Mouse (Mus musculus): Measurements from ENCODE around the gene Snx21. TPM values are rescaled to one million over a fixed set of nuclear protein-coding genes. Genes with fewer than 3 reads are reported as not detected.

The Snx21 gene
- polyA plus RNA-seq, 1 experiment from 2014 or later = 10.4 TPM

GRCm38 (mm10) chr2:164776130-164776529 is 9.5 kb upstream of the Snx21 start:
- Histone ChIP-seq H3K27me3 (ENCODE audit: poor library complexity, severe bottlenecking) (no peaks in the 10 kb centered on the region), H3K4me1 (peaks cover 22% of the 10 kb centered on the region)
- 92% methylated on average over 6 of the region's 6 CpGs for WGBS

GRCm38 (mm10) chr2:164776801-164777200 is 8.8 kb upstream of the Snx21 start:
- Histone ChIP-seq H3K9me3 (no peaks in the 10 kb centered on the region), H3K4me3 (no peak overlapping the region), H3K27ac (no peak overlapping the region), H3K27me3 (ENCODE audit: poor library complexity, severe bottlenecking) (no peaks in the 10 kb centered on the region), H3K4me1 (peaks cover 15% of the 10 kb centered on the region), H3K36me3 (replicated peaks) (peaks cover 21% of the 10 kb centered on the region)
- no peak for DNase-seq (ENCODE audit: extremely low spot score, low spot score)
- WGBS = 76% methylated on average over 17 of the region's 17 CpGs

More at GRCm38 (mm10) chr2:164776130-164776529, 9.5 kb upstream of the Snx21 start:
- H3K9me3 ChIP-seq = no peaks in the 10 kb centered on the region
- DNase-seq (ENCODE audit: extremely low spot score, low spot score) = no peak
- no peak overlapping the region for H3K4me3 ChIP-seq
- H3K36me3 ChIP-seq (replicated peaks) = peaks cover 27% of the 10 kb centered on the region
- H3K27ac ChIP-seq = no peak overlapping the region

GRCm38 (mm10) chr2:164777246-164778014 is 8.2 kb upstream of the Snx21 start:
- no peak overlapping the region for H3K4me3 ChIP-seq
- no peak for DNase-seq (ENCODE audit: extremely low spot score, low spot score)
- no peaks in the 10 kb centered on the region for H3K9me3 ChIP-seq
- H3K36me3 ChIP-seq (replicated peaks) = peaks cover 14% of the 10 kb centered on the region
- H3K27me3 ChIP-seq (ENCODE audit: poor library complexity, severe bottlenecking) = no peaks in the 10 kb centered on the region
- H3K4me1 ChIP-seq = peaks cover 9% of the 10 kb centered on the region
- WGBS = 87% methylated on average over 30 of the region's 30 CpGs
- H3K27ac ChIP-seq = no peak overlapping the region

GRCm38 (mm10) chr2:164778015-164778287 is 7.7 kb upstream of the Snx21 start:
- H3K27ac ChIP-seq = no peak overlapping the region
- DNase-seq (ENCODE audit: extremely low spot score, low spot score) = no peak
- WGBS = 92% methylated on average over 11 of the region's 11 CpGs
- no peak overlapping the region for H3K4me3 ChIP-seq
- H3K36me3 ChIP-seq (replicated peaks) = peaks cover 9% of the 10 kb centered on the region
- H3K9me3 ChIP-seq = no peaks in the 10 kb centered on the region
- H3K4me1 ChIP-seq = peaks cover 9% of the 10 kb centered on the region; the same call in 1 of the 2 replicates
- H3K27me3 ChIP-seq (ENCODE audit: poor library complexity, severe bottlenecking) = no peaks in the 10 kb centered on the region

GRCm38 (mm10) chr2:164778809-164779208 is 6.8 kb upstream of the Snx21 start:
- Histone ChIP-seq H3K36me3 (replicated peaks) (peaks cover under 1% of the 10 kb centered on the region; the same call in 1 of the 2 replicates), H3K27ac (no peak overlapping the region), H3K4me3 (no peak overlapping the region), H3K4me1 (0 out of 2 replicates have a peak, but pooled peaks cover 5% of the 10 kb centered on the region), H3K9me3 (no peaks in the 10 kb centered on the region), H3K27me3 (ENCODE audit: poor library complexity, severe bottlenecking) (no peaks in the 10 kb centered on the region)
- WGBS = 85% methylated on average over 7 of the region's 7 CpGs
- no peak for DNase-seq (ENCODE audit: extremely low spot score, low spot score)

GRCm38 (mm10) chr2:164779481-164780086 is 6.0 kb upstream of the Snx21 start, which contains the start of gene Tnnc2:
Tnnc2 (minus strand) TSS chr2:164779967.
- Histone ChIP-seq H3K27me3 (ENCODE audit: poor library complexity, severe bottlenecking) (peaks cover 6% of the 10 kb centered on the region), H3K36me3 (replicated peaks) (no peaks in the 10 kb centered on the region), H3K4me3 (no peak within 1 kb of the TSS), H3K4me1 (peaks cover 5% of the 10 kb centered on the region; the same call in 1 of the 2 replicates), H3K27ac (no peak within 1 kb of the TSS), H3K9me3 (no peaks in the 10 kb centered on the region)
- WGBS = 72% methylated on average over 8 of the region's 8 CpGs
- DNase-seq (ENCODE audit: extremely low spot score, low spot score) = no peak

GRCm38 (mm10) chr2:164781876-164782275 is 3.7 kb upstream of the Snx21 start:
- WGBS = 70% methylated on average over 4 of the region's 4 CpGs
- Histone ChIP-seq H3K27ac (no peak overlapping the region), H3K27me3 (ENCODE audit: poor library complexity, severe bottlenecking) (peaks cover 21% of the 10 kb centered on the region), H3K36me3 (replicated peaks) (no peaks in the 10 kb centered on the region), H3K4me3 (no peak overlapping the region), H3K9me3 (no peaks in the 10 kb centered on the region), H3K4me1 (peaks cover 27% of the 10 kb centered on the region)
- DNase-seq (ENCODE audit: extremely low spot score, low spot score) = no peak

- H3K27ac ChIP-seq = no peak overlapping the region
- H3K36me3 ChIP-seq (replicated peaks) = peaks cover 6% of the 10 kb centered on the region
- DNase-seq (ENCODE audit: extremely low spot score, low spot score) = no peak
- peaks cover 24% of the 10 kb centered on the region for H3K27me3 ChIP-seq (ENCODE audit: poor library complexity, severe bottlenecking)
- WGBS = 74% methylated on average over 7 of the region's 7 CpGs
- no peak overlapping the region for H3K4me3 ChIP-seq
- peaks cover 35% of the 10 kb centered on the region for H3K4me1 ChIP-seq
- H3K9me3 ChIP-seq = no peaks in the 10 kb centered on the region
Measured at GRCm38 (mm10) chr2:164783926-164784581, 1.6 kb upstream of the Snx21 start.

GRCm38 (mm10) chr2:164784869-164785420 is 678 bp upstream of the Snx21 start:
- WGBS = 21% methylated on average over 7 of the region's 7 CpGs
- H3K4me1 ChIP-seq = peaks cover 36% of the 10 kb centered on the region
- no peak for DNase-seq (ENCODE audit: extremely low spot score, low spot score)

GRCm38 (mm10) chr2:164786388-164786885 is 814 bp downstream of the Snx21 start:
- Histone ChIP-seq H3K27ac (peak overlapping the region; percentile 88), H3K9me3 (no peaks in the 10 kb centered on the region), H3K36me3 (replicated peaks) (peaks cover 26% of the 10 kb centered on the region), H3K4me1 (peaks cover 36% of the 10 kb centered on the region), H3K27me3 (ENCODE audit: poor library complexity, severe bottlenecking) (peaks cover 24% of the 10 kb centered on the region), H3K4me3 (peak overlapping the region; percentile 79)
- WGBS = 7% methylated on average over 15 of the region's 15 CpGs
- no peak for DNase-seq (ENCODE audit: extremely low spot score, low spot score)

More at GRCm38 (mm10) chr2:164784869-164785420, 678 bp upstream of the Snx21 start:
- Histone ChIP-seq H3K27ac (peak overlapping the region; percentile 88), H3K9me3 (no peaks in the 10 kb centered on the region), H3K36me3 (replicated peaks) (peaks cover 11% of the 10 kb centered on the region), H3K4me3 (peak overlapping the region; percentile 79), H3K27me3 (ENCODE audit: poor library complexity, severe bottlenecking) (peaks cover 24% of the 10 kb centered on the region)

- H3K36me3 ChIP-seq (replicated peaks) = peaks cover 32% of the 10 kb centered on the region
- no peaks in the 10 kb centered on the region for H3K9me3 ChIP-seq
- H3K27me3 ChIP-seq (ENCODE audit: poor library complexity, severe bottlenecking) = peaks cover 24% of the 10 kb centered on the region
- peak overlapping the region; percentile 79; the same call in 1 of the 2 replicates for H3K4me3 ChIP-seq
- H3K4me1 ChIP-seq = peaks cover 36% of the 10 kb centered on the region
- no peak overlapping the region for H3K27ac ChIP-seq
- no peak for DNase-seq (ENCODE audit: extremely low spot score, low spot score)
- WGBS = 86% methylated on average over 3 of the region's 3 CpGs
Measured at GRCm38 (mm10) chr2:164787032-164787431, 1.4 kb downstream of the Snx21 start.

GRCm38 (mm10) chr2:164787779-164788178 is 2.2 kb downstream of the Snx21 start:
- Histone ChIP-seq H3K27me3 (ENCODE audit: poor library complexity, severe bottlenecking) (peaks cover 24% of the 10 kb centered on the region), H3K27ac (no peak overlapping the region), H3K36me3 (replicated peaks) (peaks cover 40% of the 10 kb centered on the region), H3K9me3 (no peaks in the 10 kb centered on the region), H3K4me1 (peaks cover 36% of the 10 kb centered on the region), H3K4me3 (no peak overlapping the region)
- DNase-seq (ENCODE audit: extremely low spot score, low spot score) = no peak
- 89% methylated on average over 10 of the region's 10 CpGs for WGBS

Measured in forebrain, embryonic 10.5 days (tissue).